Mouse (Mus musculus): ENCODE measurements around the gene Oas1d. TPM values are rescaled to one million over a fixed set of nuclear protein-coding genes. Genes with fewer than 3 reads are reported as not detected.
"Not testable (repeated sequence)": the region's sequence is repeated elsewhere in the genome, so short reads cannot be mapped to it uniquely, and the experiment has no call there.

The Oas1d gene
- not detected in 2 replicates for polyA plus RNA-seq (2015; fragmentation: Nextera tagmentation; extraction: Ambion mirVana)

DNA sequence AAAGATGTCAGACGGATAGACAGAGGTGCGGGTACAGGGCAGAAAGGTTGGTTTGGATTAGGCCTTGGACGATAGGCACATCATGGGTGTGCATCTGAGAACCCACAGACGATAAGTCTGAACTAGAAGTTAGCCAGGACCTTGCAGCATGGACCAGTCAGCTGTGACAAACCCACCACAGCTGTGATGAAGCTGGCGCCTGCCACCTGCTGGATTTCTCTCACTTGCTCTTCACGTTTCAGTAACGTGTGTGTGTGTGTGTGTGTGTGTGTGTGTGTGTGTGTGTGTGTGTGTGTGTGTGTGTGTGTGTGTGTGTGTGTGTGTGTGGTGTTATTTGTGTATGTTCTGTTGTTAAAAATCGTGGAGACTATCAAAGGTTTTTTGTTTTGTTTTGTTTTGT lies at the start of gene Oas1d:
TSS of gene Oas1d (plus strand) at position 333 of the 400 bp plus-strand sequence.
- H3K9ac ChIP-seq; H3K9me3 ChIP-seq; ATAC-seq (ENCODE audit: insufficient number of reproducible peaks, insufficient read depth, low FRiP score, low TSS enrichment, low read depth); H3K27me3 ChIP-seq; H3K4me1 ChIP-seq; H3K4me2 ChIP-seq; H3K36me3 ChIP-seq; H3K4me3 ChIP-seq; H3K27ac ChIP-seq: not testable (repeated sequence)
- 46% methylated on average over 8 of the region's 8 CpGs for WGBS

DNA sequence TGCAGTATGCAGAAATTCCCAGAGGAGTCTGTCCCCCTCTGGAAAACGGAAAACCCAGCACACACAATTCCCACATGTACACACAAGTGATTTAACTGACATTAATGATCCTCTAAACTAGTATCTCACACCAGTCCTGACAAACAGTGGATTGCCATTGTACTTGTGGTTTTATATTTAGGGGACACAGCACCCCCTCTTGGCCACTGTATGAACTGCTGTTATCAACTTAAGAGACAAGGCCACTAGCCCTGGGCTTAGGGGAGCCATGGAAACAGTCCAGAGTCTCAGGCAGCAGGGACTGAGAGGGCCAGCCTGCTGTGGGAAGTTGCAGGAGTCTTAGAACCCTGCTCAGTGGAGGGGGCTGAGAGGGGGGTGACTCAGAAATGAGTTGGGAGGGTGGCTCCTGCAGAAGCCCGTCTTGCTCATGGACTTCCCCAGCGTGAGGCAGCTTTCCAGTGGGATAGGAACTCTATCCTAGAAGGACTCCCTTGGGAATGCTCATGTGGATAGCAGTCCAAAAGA lies 48.9 kb upstream of the Oas1d start:
- WGBS: 60% methylated on average over 3 of the region's 3 CpGs
- H3K4me2 ChIP-seq: no peak overlapping the region
- no peak for ATAC-seq (ENCODE audit: insufficient number of reproducible peaks, insufficient read depth, low FRiP score, low TSS enrichment, low read depth)
- H3K9me3 ChIP-seq: no peaks in the 10 kb centered on the region
- no peak overlapping the region for H3K27ac ChIP-seq
- H3K36me3 ChIP-seq: no peaks in the 10 kb centered on the region
- H3K9ac ChIP-seq: no peak overlapping the region
- no peak overlapping the region for H3K4me3 ChIP-seq
- H3K27me3 ChIP-seq: no peaks in the 10 kb centered on the region
- no peaks in the 10 kb centered on the region for H3K4me1 ChIP-seq

DNA sequence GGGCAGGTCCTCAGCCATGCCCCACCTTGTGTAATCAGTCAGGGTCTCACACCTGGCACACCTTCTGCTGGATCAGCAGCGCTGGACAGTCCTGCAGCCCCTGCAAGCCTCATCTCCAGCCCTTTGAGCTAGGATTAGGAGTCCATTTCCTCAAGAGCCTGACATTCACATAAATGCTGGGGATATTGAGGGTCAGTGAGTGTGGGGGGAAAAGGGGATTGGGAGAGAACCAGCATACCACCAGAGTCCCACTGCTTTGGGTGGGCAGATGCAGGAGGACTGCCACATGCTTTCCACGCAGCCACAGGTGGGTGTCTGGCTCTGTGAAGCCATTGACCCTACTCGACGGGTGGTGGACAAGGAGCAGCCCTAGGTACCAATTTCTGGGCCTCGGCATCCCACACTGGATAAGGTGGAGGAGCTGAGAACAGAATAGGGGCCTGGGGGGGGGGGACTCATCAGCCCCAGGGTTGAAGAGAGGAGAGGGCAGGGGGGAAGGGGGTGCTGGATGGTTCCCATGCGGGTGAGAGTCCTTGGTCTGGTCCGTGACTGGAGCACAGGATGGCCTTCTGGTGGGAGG lies 44.8 kb upstream of the Oas1d start:
- Histone ChIP-seq H3K4me2 (no peak overlapping the region), H3K36me3 (no peaks in the 10 kb centered on the region), H3K4me1 (no peaks in the 10 kb centered on the region), H3K27ac (no peak overlapping the region), H3K9ac (no peak overlapping the region), H3K9me3 (no peaks in the 10 kb centered on the region), H3K4me3 (no peak overlapping the region), H3K27me3 (no peaks in the 10 kb centered on the region)
- 84% methylated on average over 7 of the region's 7 CpGs for WGBS
- ATAC-seq (ENCODE audit: insufficient number of reproducible peaks, insufficient read depth, low FRiP score, low TSS enrichment, low read depth): no peak

DNA sequence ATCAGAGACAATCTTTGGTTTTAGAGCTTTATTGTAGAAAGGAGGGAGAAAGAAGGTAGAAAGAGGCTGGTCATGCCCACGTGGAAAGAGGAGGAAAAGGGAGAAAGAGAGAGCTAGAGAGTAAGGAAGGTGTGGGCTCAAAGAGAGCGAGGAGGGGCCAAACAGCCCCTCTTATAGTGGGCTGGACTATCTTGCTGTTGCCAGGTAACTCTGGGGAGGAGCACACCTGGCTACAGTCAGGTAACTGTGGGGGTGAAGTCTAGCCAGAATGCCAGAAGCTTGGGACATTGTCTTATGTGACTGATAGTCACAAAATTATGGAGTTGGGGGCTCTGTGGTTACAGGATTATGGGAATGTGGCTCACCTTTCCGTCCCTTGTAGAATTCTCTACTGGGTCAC lies 44.3 kb upstream of the Oas1d start:
- no peaks in the 10 kb centered on the region for H3K9me3 ChIP-seq
- no peaks in the 10 kb centered on the region for H3K36me3 ChIP-seq
- no peak overlapping the region for H3K9ac ChIP-seq
- 48% methylated on average over 3 of the region's 3 CpGs for WGBS
- H3K4me3 ChIP-seq: no peak overlapping the region
- no peak for ATAC-seq (ENCODE audit: insufficient number of reproducible peaks, insufficient read depth, low FRiP score, low TSS enrichment, low read depth)
- H3K4me1 ChIP-seq: no peaks in the 10 kb centered on the region
- H3K27ac ChIP-seq: no peak overlapping the region
- H3K27me3 ChIP-seq: no peaks in the 10 kb centered on the region
- no peak overlapping the region for H3K4me2 ChIP-seq

DNA sequence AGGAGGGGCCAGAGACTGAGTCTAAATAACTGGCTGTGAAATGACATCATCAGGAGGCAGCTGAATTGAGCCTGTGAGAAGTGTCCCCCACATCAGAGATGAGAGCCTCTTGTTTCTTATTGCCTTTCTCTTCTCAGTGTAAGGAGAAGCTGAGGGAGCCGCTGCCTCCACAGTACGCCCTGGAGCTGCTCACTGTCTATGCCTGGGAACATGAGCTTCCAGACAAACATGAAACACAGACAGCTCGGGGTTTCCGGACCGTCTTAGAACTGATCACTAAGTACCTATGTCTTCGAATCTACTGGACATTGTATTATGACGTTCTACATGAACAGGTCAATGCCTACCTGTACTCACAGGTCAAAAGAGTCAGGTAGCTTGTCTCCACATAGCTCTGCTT lies 43.6 kb upstream of the Oas1d start:
- no peak overlapping the region for H3K27ac ChIP-seq
- no peak overlapping the region for H3K4me2 ChIP-seq
- no peaks in the 10 kb centered on the region for H3K4me1 ChIP-seq
- H3K27me3 ChIP-seq: no peaks in the 10 kb centered on the region
- no peak for ATAC-seq (ENCODE audit: insufficient number of reproducible peaks, insufficient read depth, low FRiP score, low TSS enrichment, low read depth)
- H3K9me3 ChIP-seq: no peaks in the 10 kb centered on the region
- 73% methylated on average over 7 of the region's 7 CpGs for WGBS
- no peak overlapping the region for H3K9ac ChIP-seq
- no peaks in the 10 kb centered on the region for H3K36me3 ChIP-seq
- no peak overlapping the region for H3K4me3 ChIP-seq

DNA sequence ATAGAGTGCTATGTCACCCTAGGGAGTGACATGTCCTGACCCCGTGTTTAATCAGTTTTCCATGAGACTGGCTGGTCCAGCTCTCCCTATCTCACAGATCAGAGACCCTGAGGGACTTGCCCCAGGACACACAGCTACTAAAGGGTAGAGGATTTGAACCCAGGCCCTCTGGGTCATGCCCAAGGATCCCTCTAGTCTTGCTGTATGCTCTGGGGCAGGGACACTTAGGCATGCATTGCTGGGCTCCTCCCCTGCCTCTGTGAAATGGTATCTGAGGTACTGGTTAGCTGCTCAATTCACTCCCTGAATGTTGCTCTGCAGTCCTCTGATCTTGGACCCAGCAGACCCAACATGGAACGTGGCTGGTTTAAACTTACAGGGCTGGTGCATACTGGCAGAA lies 42.9 kb upstream of the Oas1d start:
- no peaks in the 10 kb centered on the region for H3K4me1 ChIP-seq
- no peak overlapping the region for H3K9ac ChIP-seq
- no peaks in the 10 kb centered on the region for H3K9me3 ChIP-seq
- no peak for ATAC-seq (ENCODE audit: insufficient number of reproducible peaks, insufficient read depth, low FRiP score, low TSS enrichment, low read depth)
- no peak overlapping the region for H3K27ac ChIP-seq
- H3K27me3 ChIP-seq: no peaks in the 10 kb centered on the region
- no peak overlapping the region for H3K4me3 ChIP-seq
- no peaks in the 10 kb centered on the region for H3K36me3 ChIP-seq
- H3K4me2 ChIP-seq: no peak overlapping the region
- 65% methylated on average over 2 of the region's 2 CpGs for WGBS

DNA sequence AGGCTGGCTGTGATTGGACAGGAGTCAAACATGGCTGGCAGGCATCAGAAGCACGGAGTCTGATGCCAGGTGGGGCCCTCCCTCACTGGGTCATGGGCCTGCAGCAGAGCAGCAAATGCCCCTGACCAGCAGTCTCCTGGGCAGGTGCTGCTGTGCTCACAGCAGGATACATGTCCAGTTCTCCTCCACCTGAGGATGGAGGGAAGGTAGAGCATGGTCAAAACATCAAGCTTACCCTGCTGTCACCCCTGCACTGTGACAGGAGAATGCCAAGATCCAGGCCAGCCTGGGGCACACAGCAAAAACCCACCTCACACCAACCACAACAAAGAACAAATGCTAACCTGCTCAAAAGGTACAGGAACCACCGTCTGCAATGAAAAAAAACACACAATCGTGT lies 37.5 kb upstream of the Oas1d start:
- H3K9ac ChIP-seq; H3K9me3 ChIP-seq; H3K36me3 ChIP-seq; H3K4me1 ChIP-seq; H3K4me3 ChIP-seq; H3K4me2 ChIP-seq; ATAC-seq (ENCODE audit: insufficient number of reproducible peaks, insufficient read depth, low FRiP score, low TSS enrichment, low read depth); H3K27ac ChIP-seq; H3K27me3 ChIP-seq: not testable (repeated sequence)
- WGBS: 56% methylated on average over 2 of the region's 3 CpGs

DNA sequence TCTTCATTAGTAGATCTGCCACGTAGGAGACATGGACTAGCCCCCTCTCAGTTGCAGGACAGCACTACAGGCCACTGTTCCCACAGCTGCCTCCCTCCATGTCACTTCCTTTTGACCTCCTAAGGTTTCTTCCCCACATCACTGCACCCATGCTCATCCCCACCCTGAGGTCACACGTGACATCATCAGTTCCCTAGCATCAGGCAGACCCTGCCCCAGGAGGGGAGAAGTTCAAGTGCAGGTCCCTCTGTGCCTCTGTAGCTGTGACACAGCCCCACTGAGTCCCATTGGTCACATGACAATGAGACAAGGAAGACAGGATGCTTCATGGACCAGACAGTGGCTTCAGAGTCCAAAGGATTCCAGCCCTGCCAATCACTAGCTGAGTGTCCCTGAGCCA lies 36.9 kb upstream of the Oas1d start:
- H3K36me3 ChIP-seq; H3K27me3 ChIP-seq; ATAC-seq (ENCODE audit: insufficient number of reproducible peaks, insufficient read depth, low FRiP score, low TSS enrichment, low read depth); H3K27ac ChIP-seq; H3K4me1 ChIP-seq; H3K9me3 ChIP-seq; H3K4me3 ChIP-seq; H3K9ac ChIP-seq; H3K4me2 ChIP-seq: not testable (repeated sequence)
- 80% methylated on average over 2 of the region's 2 CpGs for WGBS

DNA sequence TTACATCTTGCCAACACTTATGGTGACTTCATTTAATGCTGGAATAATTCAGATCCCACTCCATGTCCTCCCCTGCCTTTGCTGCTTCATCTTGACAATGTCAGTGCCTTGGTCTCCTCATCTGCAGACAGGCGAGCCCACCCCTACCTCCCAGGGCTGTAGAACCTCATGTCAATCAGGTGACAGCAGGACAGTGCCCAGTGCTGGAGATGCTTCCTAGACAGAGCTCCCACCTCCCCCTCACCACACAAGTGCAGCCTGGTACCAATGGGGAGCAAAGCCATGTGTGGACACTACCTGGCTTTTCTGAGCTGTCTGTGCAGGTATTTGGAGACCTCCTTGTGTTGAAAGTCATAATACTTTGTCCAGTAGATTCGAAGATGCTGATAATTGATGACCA lies 35.5 kb upstream of the Oas1d start:
- not testable (repeated sequence) for H3K4me3 ChIP-seq; H3K9ac ChIP-seq; H3K9me3 ChIP-seq; ATAC-seq (ENCODE audit: insufficient number of reproducible peaks, insufficient read depth, low FRiP score, low TSS enrichment, low read depth); H3K36me3 ChIP-seq; H3K4me2 ChIP-seq; H3K27me3 ChIP-seq; H3K4me1 ChIP-seq; H3K27ac ChIP-seq
- WGBS: 68% methylated on average over 2 of the region's 2 CpGs

DNA sequence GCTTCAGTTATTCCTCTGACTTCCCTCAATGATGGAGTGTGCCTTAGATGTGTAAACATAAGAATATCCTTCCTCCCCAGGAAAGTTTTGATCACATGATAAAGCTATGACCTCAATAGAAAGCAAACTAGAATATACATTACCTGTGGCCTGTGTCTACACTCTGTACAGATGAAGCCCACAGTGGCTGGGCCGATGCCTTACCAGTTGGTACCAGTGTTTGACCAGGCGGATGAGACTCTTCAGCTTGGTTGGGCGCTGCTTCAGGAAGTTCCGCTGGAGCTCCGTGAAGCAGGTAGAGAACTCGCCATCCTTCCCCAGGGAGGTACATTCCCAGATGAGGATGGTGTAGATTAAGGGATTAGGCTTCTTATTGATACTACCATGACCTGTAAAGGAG lies 32.7 kb upstream of the Oas1d start:
- not testable (repeated sequence) for H3K4me1 ChIP-seq; H3K27me3 ChIP-seq; H3K36me3 ChIP-seq; H3K27ac ChIP-seq; H3K4me3 ChIP-seq; H3K4me2 ChIP-seq; H3K9ac ChIP-seq; ATAC-seq (ENCODE audit: insufficient number of reproducible peaks, insufficient read depth, low FRiP score, low TSS enrichment, low read depth); H3K9me3 ChIP-seq
- 90% methylated on average over 6 of the region's 6 CpGs for WGBS

DNA sequence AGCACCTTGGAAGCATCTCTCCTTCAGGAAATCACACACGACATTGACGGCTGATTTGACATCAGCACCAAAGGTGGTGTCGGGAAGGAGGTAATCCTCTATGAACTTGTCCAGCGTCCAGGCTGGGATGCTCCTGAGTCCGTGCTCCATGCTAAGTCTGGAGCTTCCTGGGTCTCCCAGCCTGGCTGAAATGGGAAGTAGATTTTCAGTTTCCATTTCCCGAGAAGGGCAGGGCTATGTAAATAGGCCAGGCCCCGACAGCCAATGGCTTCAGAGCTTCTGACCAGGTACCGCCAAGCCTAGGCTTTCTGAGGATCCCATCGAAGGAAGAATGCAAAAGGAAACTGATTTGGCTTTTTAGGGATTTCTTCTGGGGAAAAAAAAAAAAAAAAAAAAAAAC lies 26.9 kb upstream of the Oas1d start, which contains the start of gene Oas1g:
TSS of gene Oas1g (minus strand) at position 201 of the 400 bp plus-strand sequence.
- not testable (repeated sequence) for H3K4me2 ChIP-seq; H3K27ac ChIP-seq; H3K36me3 ChIP-seq; H3K9ac ChIP-seq; H3K4me1 ChIP-seq; H3K4me3 ChIP-seq; ATAC-seq (ENCODE audit: insufficient number of reproducible peaks, insufficient read depth, low FRiP score, low TSS enrichment, low read depth); H3K9me3 ChIP-seq; H3K27me3 ChIP-seq
- 23% methylated on average over 6 of the region's 9 CpGs for WGBS

DNA sequence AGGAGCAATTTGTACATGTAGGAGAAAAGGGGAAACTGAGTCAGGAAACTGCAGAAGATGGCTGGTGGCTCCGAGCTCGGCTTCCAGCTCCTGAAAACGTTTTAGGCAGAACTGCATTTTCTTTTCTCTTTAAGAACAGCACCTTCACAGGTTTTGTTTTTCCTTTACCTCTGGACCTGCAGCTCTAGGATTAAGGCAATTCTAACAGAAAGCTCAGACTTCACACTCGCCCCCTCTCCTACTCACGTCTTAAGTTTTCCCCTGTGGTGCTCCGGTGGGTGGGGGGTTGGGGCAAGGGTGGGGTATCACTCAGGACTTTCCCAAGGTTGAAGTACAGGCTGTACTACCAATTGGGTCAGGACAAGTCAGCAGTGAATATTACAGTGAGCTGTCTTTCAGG lies 26.5 kb upstream of the Oas1d start:
- no peak overlapping the region for H3K4me3 ChIP-seq
- no peak overlapping the region for H3K9ac ChIP-seq
- H3K9me3 ChIP-seq: no peaks in the 10 kb centered on the region
- H3K27me3 ChIP-seq: no peaks in the 10 kb centered on the region
- no peaks in the 10 kb centered on the region for H3K36me3 ChIP-seq
- 55% methylated on average over 6 of the region's 6 CpGs for WGBS
- no peak overlapping the region for H3K4me2 ChIP-seq
- H3K27ac ChIP-seq: no peak overlapping the region
- no peaks in the 10 kb centered on the region for H3K4me1 ChIP-seq
- no peak for ATAC-seq (ENCODE audit: insufficient number of reproducible peaks, insufficient read depth, low FRiP score, low TSS enrichment, low read depth)

All from embryonic facial prominence, embryonic 13.5 days (tissue).